Mouse (Mus musculus) midbrain, embryonic 16.5 days (tissue): ENCODE measurements around the gene Myh6. TPM values are rescaled to one million over a fixed set of nuclear protein-coding genes. Genes with fewer than 3 reads are reported as not detected.
"Not testable (repeated sequence)": the region's sequence is repeated elsewhere in the genome, so short reads cannot be mapped to it uniquely, and the experiment has no call there.

ENCODE experiments used
- ATAC-seq: fragments of 200-750 bp; cut with Nextera tagmentation; 2 replicates; pipeline ENCODE4 v1.8.0; 2017; ENCODE audit warnings: moderate TSS enrichment
- H3K27ac ChIP-seq: fragments of 300-500 bp; sonication (generic); 2 replicates; pipeline ENCODE4 v1.5.1; 2014; ENCODE audit warnings: mild to moderate bottlenecking, low read length, mixed read lengths
- H3K27me3 ChIP-seq: fragments of 300-500 bp; sonication (generic); 2 replicates; pipeline ENCODE4 v1.6.1; 2014; ENCODE audit warnings: low read depth, low read length, mixed read lengths; ENCODE audit not compliant: control insufficient read depth, insufficient read depth
- H3K36me3 ChIP-seq: fragments of 300-500 bp; sonication (generic); 2 replicates; pipeline ENCODE4 v1.6.1; 2014; ENCODE audit warnings: mild to moderate bottlenecking, low read length, moderate library complexity, mixed read lengths; ENCODE audit not compliant: control insufficient read depth, insufficient read depth
- H3K4me1 ChIP-seq: fragments of 300-500 bp; sonication (generic); 2 replicates; pipeline ENCODE4 v1.6.1; 2014; ENCODE audit warnings: mild to moderate bottlenecking, low read length, mixed read lengths; ENCODE audit not compliant: control insufficient read depth, insufficient read depth
- H3K4me2 ChIP-seq: fragments of 300-500 bp; sonication (generic); 2 replicates; pipeline ENCODE4 v1.6.1; 2014; ENCODE audit warnings: mild to moderate bottlenecking, low read length, mixed read lengths
- H3K4me3 ChIP-seq: fragments of 300-500 bp; sonication (generic); 2 replicates; pipeline ENCODE4 v1.5.1; 2014; ENCODE audit warnings: low read depth, mild to moderate bottlenecking, low read length, moderate library complexity, mixed read lengths
- H3K9ac ChIP-seq: fragments of 300-500 bp; sonication (generic); 2 replicates; pipeline ENCODE4 v1.6.1; 2014; ENCODE audit warnings: low read depth, low read length, mixed read lengths
- H3K9me3 ChIP-seq: fragments of 300-500 bp; sonication (generic); replicated peaks from 2 replicates; pipeline ENCODE4 v1.6.1; 2014; ENCODE audit warnings: mild to moderate bottlenecking, low read length, mixed read lengths; ENCODE audit not compliant: control insufficient read depth, poor library complexity, severe bottlenecking
- WGBS: fragments of 180-500 bp; shearing (Covaris S2); extraction: QIAGEN DNeasy Blood & Tissue Kit; methylation state at CpG from one replicate; pipeline ENCODE4 v1.1.7; 2014; 5-methylcytosine and 5-hydroxymethylcytosine counted together
- polyA plus RNA-seq: library from polyadenylated mRNA; unstranded; fragments of >200 nt; fragmentation: Nextera tagmentation; extraction: Ambion mirVana; gene quantifications from 2 replicates; pipeline ENCODE4 v1.2.1, GENCODE M21; 2015

The Myh6 gene
- polyA plus RNA-seq, 1 experiment from 2014 or later, result 2.9 TPM

- 85% methylated on average over 8 of the region's 8 CpGs for WGBS
- Histone ChIP-seq H3K27ac (no peak overlapping the region), H3K4me2 (no peak overlapping the region), H3K4me1 (no peaks in the 10 kb centered on the region), H3K9ac (no peak overlapping the region), H3K9me3 (no peaks in the 10 kb centered on the region), H3K4me3 (no peak overlapping the region), H3K36me3 (no peaks in the 10 kb centered on the region), H3K27me3 (no peaks in the 10 kb centered on the region)
- no peak for ATAC-seq
Observed at GRCm38 (mm10) chr14:55005967-55006366, 39.2 kb upstream of the Myh6 start.

GRCm38 (mm10) chr14:55005506-55005905 lies 38.8 kb upstream of the Myh6 start:
- WGBS, result 69% methylated on average over 2 of the region's 2 CpGs
- no peaks in the 10 kb centered on the region for H3K4me1 ChIP-seq
- H3K4me2 ChIP-seq, result no peak overlapping the region
- H3K9me3 ChIP-seq, result no peaks in the 10 kb centered on the region
- no peaks in the 10 kb centered on the region for H3K36me3 ChIP-seq
- no peak overlapping the region for H3K27ac ChIP-seq
- ATAC-seq, result no peak
- H3K9ac ChIP-seq, result no peak overlapping the region
- H3K27me3 ChIP-seq, result no peaks in the 10 kb centered on the region
- no peak overlapping the region for H3K4me3 ChIP-seq

GRCm38 (mm10) chr14:55003878-55004855 lies 37.4 kb upstream of the Myh6 start:
- Histone ChIP-seq H3K4me3 (no peak overlapping the region), H3K36me3 (no peaks in the 10 kb centered on the region), H3K27me3 (no peaks in the 10 kb centered on the region), H3K9me3 (no peaks in the 10 kb centered on the region), H3K27ac (no peak overlapping the region), H3K4me2 (no peak overlapping the region), H3K4me1 (no peaks in the 10 kb centered on the region), H3K9ac (no peak overlapping the region)
- no peak for ATAC-seq
- WGBS, result 62% methylated on average over 18 of the region's 18 CpGs

- ATAC-seq, result no peak
- 66% methylated on average over 7 of the region's 7 CpGs for WGBS
- no peaks in the 10 kb centered on the region for H3K27me3 ChIP-seq
- no peak overlapping the region for H3K27ac ChIP-seq
- no peaks in the 10 kb centered on the region for H3K36me3 ChIP-seq
- no peak overlapping the region for H3K4me3 ChIP-seq
- H3K9me3 ChIP-seq, result no peaks in the 10 kb centered on the region
- no peak overlapping the region for H3K4me2 ChIP-seq
- H3K4me1 ChIP-seq, result no peaks in the 10 kb centered on the region
- no peak overlapping the region for H3K9ac ChIP-seq
Observed at GRCm38 (mm10) chr14:55002687-55003120, 36.0 kb upstream of the Myh6 start.

GRCm38 (mm10) chr14:55001938-55002686 lies 35.4 kb upstream of the Myh6 start:
- no peaks in the 10 kb centered on the region for H3K4me1 ChIP-seq
- WGBS, result 52% methylated on average over 12 of the region's 12 CpGs
- H3K27ac ChIP-seq, result no peak overlapping the region
- no peaks in the 10 kb centered on the region for H3K36me3 ChIP-seq
- H3K4me3 ChIP-seq, result no peak overlapping the region
- no peaks in the 10 kb centered on the region for H3K27me3 ChIP-seq
- no peak overlapping the region for H3K9ac ChIP-seq
- no peak overlapping the region for H3K4me2 ChIP-seq
- H3K9me3 ChIP-seq, result no peaks in the 10 kb centered on the region
- ATAC-seq, result no peak

- no peak for ATAC-seq
- Histone ChIP-seq H3K9ac (no peak overlapping the region), H3K27ac (no peak overlapping the region), H3K4me2 (no peak overlapping the region), H3K4me1 (peaks cover 7% of the 10 kb centered on the region; the same call in 1 of the 2 replicates), H3K36me3 (no peaks in the 10 kb centered on the region), H3K27me3 (no peaks in the 10 kb centered on the region), H3K9me3 (no peaks in the 10 kb centered on the region), H3K4me3 (no peak overlapping the region)
- WGBS, result 100% methylated on average over 2 of the region's 2 CpGs
Observed at GRCm38 (mm10) chr14:55001446-55001845, 34.7 kb upstream of the Myh6 start.

- no peak for ATAC-seq
- Histone ChIP-seq H3K9ac (no peak overlapping the region), H3K9me3 (no peaks in the 10 kb centered on the region), H3K4me1 (peaks cover 13% of the 10 kb centered on the region), H3K4me3 (no peak overlapping the region), H3K27ac (no peak overlapping the region), H3K4me2 (no peak overlapping the region), H3K27me3 (no peaks in the 10 kb centered on the region), H3K36me3 (no peaks in the 10 kb centered on the region)
- 83% methylated on average over 6 of the region's 6 CpGs for WGBS
Observed at GRCm38 (mm10) chr14:55000814-55001213, 34.1 kb upstream of the Myh6 start.

GRCm38 (mm10) chr14:54999868-55000267 lies 33.1 kb upstream of the Myh6 start:
- not testable (repeated sequence) for ATAC-seq, H3K9ac ChIP-seq, H3K4me3 ChIP-seq, H3K27ac ChIP-seq, H3K9me3 ChIP-seq, H3K27me3 ChIP-seq, H3K4me2 ChIP-seq, H3K36me3 ChIP-seq
- 82% methylated on average over 5 of the region's 5 CpGs for WGBS
- peaks cover 22% of the 10 kb centered on the region for H3K4me1 ChIP-seq

GRCm38 (mm10) chr14:54998680-54999079 lies 32.0 kb upstream of the Myh6 start:
- Histone ChIP-seq H3K9me3 (no peaks in the 10 kb centered on the region), H3K4me1 (peaks cover 34% of the 10 kb centered on the region), H3K27me3 (no peaks in the 10 kb centered on the region), H3K4me3 (no peak overlapping the region), H3K4me2 (no peak overlapping the region), H3K27ac (no peak overlapping the region), H3K9ac (no peak overlapping the region), H3K36me3 (no peaks in the 10 kb centered on the region)
- no peak for ATAC-seq
